Mouse (Mus musculus) forebrain, embryonic 16.5 days (tissue): ENCODE measurements around the gene Gsta3. TPM values are rescaled to one million over a fixed set of nuclear protein-coding genes. Genes with fewer than 3 reads are reported as not detected.
"Not testable (repeated sequence)": the region's sequence is repeated elsewhere in the genome, so short reads cannot be mapped to it uniquely, and the experiment has no call there.

Experiments
- ATAC-seq: fragments of 200-750 bp; cut with Nextera tagmentation; 2 replicates; pipeline ENCODE4 v1.8.0; 2017; ENCODE audit warnings: mild to moderate bottlenecking, moderate library complexity
- H3K27ac ChIP-seq: fragments of 300-500 bp; sonication (generic); 2 replicates; pipeline ENCODE4 v1.5.1; 2014; ENCODE audit warnings: low read length, control low read depth
- H3K27me3 ChIP-seq: fragments of 300-500 bp; sonication (generic); replicated peaks from 2 replicates; pipeline ENCODE4 v1.6.1; 2014; ENCODE audit warnings: low read length; ENCODE audit not compliant: control insufficient read depth, insufficient read depth
- H3K36me3 ChIP-seq: fragments of 300-500 bp; sonication (generic); 2 replicates; pipeline ENCODE4 v1.6.1; 2014; ENCODE audit not compliant: control insufficient read depth, insufficient read depth
- H3K4me1 ChIP-seq: fragments of 300-500 bp; sonication (generic); replicated peaks from 2 replicates; pipeline ENCODE4 v1.6.1; 2014; ENCODE audit warnings: low read length; ENCODE audit not compliant: control insufficient read depth, insufficient read depth
- H3K4me2 ChIP-seq: fragments of 300-500 bp; sonication (generic); 2 replicates; pipeline ENCODE4 v1.6.1; 2014; ENCODE audit warnings: mild to moderate bottlenecking, low read length, control low read depth
- H3K4me3 ChIP-seq: fragments of 300-500 bp; sonication (generic); replicated peaks from 2 replicates; pipeline ENCODE4 v1.5.1; 2014; ENCODE audit warnings: mild to moderate bottlenecking, low read length, control low read depth
- H3K9ac ChIP-seq: fragments of 300-500 bp; sonication (generic); replicated peaks from 2 replicates; pipeline ENCODE4 v1.6.1; 2014; ENCODE audit warnings: low read depth, low read length, control low read depth
- H3K9me3 ChIP-seq: fragments of 300-500 bp; sonication (generic); 2 replicates; pipeline ENCODE4 v1.6.1; 2016; ENCODE audit warnings: low read length; ENCODE audit not compliant: control insufficient read depth
- WGBS: fragments of 180-500 bp; shearing (Covaris S2); extraction: QIAGEN DNeasy Blood & Tissue Kit; methylation state at CpG from one replicate; pipeline ENCODE4 v1.1.7; 2014; 5-methylcytosine and 5-hydroxymethylcytosine counted together
- polyA plus RNA-seq: library from polyadenylated mRNA; unstranded; fragments of >200 nt; fragmentation: Nextera tagmentation; extraction: Ambion mirVana; gene quantifications from 2 replicates; pipeline ENCODE4 v1.2.1, GENCODE M21; 2015

The Gsta3 gene
- polyA plus RNA-seq, 1 experiment from 2014 or later = 0.33 TPM

- no peaks in the 10 kb centered on the region for H3K36me3 ChIP-seq
- no peak overlapping the region for H3K4me2 ChIP-seq
- no peaks in the 10 kb centered on the region for H3K27me3 ChIP-seq
- 92% methylated on average over 10 of the region's 10 CpGs for WGBS
- no peak overlapping the region for H3K4me3 ChIP-seq
- no peak overlapping the region for H3K9ac ChIP-seq
- H3K27ac ChIP-seq = no peak overlapping the region
- no peaks in the 10 kb centered on the region for H3K4me1 ChIP-seq
- no peaks in the 10 kb centered on the region for H3K9me3 ChIP-seq
- no peak for ATAC-seq
These were observed 12.3 kb downstream of the Gsta3 start for GRCm38 (mm10) chr1:21252566-21253302.

DNA sequence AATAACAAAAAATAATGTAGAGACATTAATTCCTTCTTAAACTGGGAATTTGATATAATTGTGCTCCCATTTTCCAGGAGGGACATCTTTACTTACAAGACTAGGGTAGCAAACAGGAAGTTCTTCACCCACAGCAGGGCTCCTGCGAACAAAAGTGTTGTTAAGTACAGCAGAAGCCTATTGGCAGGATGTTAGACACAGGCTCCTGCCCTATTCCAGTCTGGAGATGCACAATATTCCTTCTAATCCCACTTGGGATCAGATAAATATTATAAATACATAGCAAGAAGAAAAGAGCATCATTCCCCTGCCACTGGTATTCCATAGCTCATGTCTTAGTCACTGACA lies 12.9 kb downstream of the Gsta3 start:
- Histone ChIP-seq H3K4me2 (no peak overlapping the region), H3K27me3 (no peaks in the 10 kb centered on the region), H3K36me3 (no peaks in the 10 kb centered on the region), H3K4me1 (no peaks in the 10 kb centered on the region), H3K4me3 (no peak overlapping the region), H3K9ac (no peak overlapping the region), H3K9me3 (no peaks in the 10 kb centered on the region), H3K27ac (no peak overlapping the region)
- 89% methylated on average over 1 of the region's 1 CpGs for WGBS
- ATAC-seq = no peak

GRCm38 (mm10) chr1:21253856-21254255 lies 13.5 kb downstream of the Gsta3 start:
- H3K9ac ChIP-seq = no peak overlapping the region
- ATAC-seq = no peak
- no peaks in the 10 kb centered on the region for H3K4me1 ChIP-seq
- H3K36me3 ChIP-seq = no peaks in the 10 kb centered on the region
- no peak overlapping the region for H3K4me2 ChIP-seq
- WGBS = 70% methylated on average over 4 of the region's 4 CpGs
- H3K27ac ChIP-seq = no peak overlapping the region
- H3K27me3 ChIP-seq = no peaks in the 10 kb centered on the region
- H3K4me3 ChIP-seq = no peak overlapping the region
- no peaks in the 10 kb centered on the region for H3K9me3 ChIP-seq

GRCm38 (mm10) chr1:21255625-21256345 lies 15.4 kb downstream of the Gsta3 start:
- Histone ChIP-seq H3K9ac (no peak overlapping the region), H3K4me1 (no peaks in the 10 kb centered on the region), H3K27me3 (no peaks in the 10 kb centered on the region), H3K9me3 (no peaks in the 10 kb centered on the region), H3K27ac (no peak overlapping the region), H3K4me3 (no peak overlapping the region), H3K36me3 (no peaks in the 10 kb centered on the region), H3K4me2 (no peak overlapping the region)
- ATAC-seq = no peak
- WGBS = 87% methylated on average over 7 of the region's 7 CpGs

GRCm38 (mm10) chr1:21256391-21256790 lies 16.0 kb downstream of the Gsta3 start:
- Histone ChIP-seq H3K4me1 (no peaks in the 10 kb centered on the region), H3K36me3 (no peaks in the 10 kb centered on the region), H3K9me3 (no peaks in the 10 kb centered on the region), H3K4me2 (no peak overlapping the region), H3K27ac (no peak overlapping the region), H3K27me3 (no peaks in the 10 kb centered on the region), H3K4me3 (no peak overlapping the region), H3K9ac (no peak overlapping the region)
- no peak for ATAC-seq
- WGBS = 48% methylated on average over 3 of the region's 3 CpGs

- H3K27ac ChIP-seq = no peak overlapping the region
- ATAC-seq = no peak
- H3K4me3 ChIP-seq = no peak overlapping the region
- no peaks in the 10 kb centered on the region for H3K27me3 ChIP-seq
- no peaks in the 10 kb centered on the region for H3K4me1 ChIP-seq
- H3K9me3 ChIP-seq = no peaks in the 10 kb centered on the region
- no peak overlapping the region for H3K9ac ChIP-seq
- no peaks in the 10 kb centered on the region for H3K36me3 ChIP-seq
- 86% methylated on average over 5 of the region's 5 CpGs for WGBS
- H3K4me2 ChIP-seq = no peak overlapping the region
These were observed 16.5 kb downstream of the Gsta3 start for GRCm38 (mm10) chr1:21256871-21257270.

GRCm38 (mm10) chr1:21259981-21260380 lies 19.6 kb downstream of the Gsta3 start:
- not testable (repeated sequence) for H3K27ac ChIP-seq, ATAC-seq, H3K4me3 ChIP-seq, H3K4me2 ChIP-seq, H3K36me3 ChIP-seq, H3K27me3 ChIP-seq, H3K9me3 ChIP-seq, H3K4me1 ChIP-seq, H3K9ac ChIP-seq
- 84% methylated on average over 8 of the region's 8 CpGs for WGBS

GRCm38 (mm10) chr1:21262401-21262800 lies 22.0 kb downstream of the Gsta3 start:
- Histone ChIP-seq H3K9me3 (no peaks in the 10 kb centered on the region), H3K4me3 (no peak overlapping the region), H3K36me3 (no peaks in the 10 kb centered on the region), H3K4me2 (no peak overlapping the region), H3K27me3 (no peaks in the 10 kb centered on the region), H3K4me1 (no peaks in the 10 kb centered on the region), H3K27ac (no peak overlapping the region), H3K9ac (no peak overlapping the region)
- WGBS = 97% methylated on average over 5 of the region's 5 CpGs
- no peak for ATAC-seq

DNA sequence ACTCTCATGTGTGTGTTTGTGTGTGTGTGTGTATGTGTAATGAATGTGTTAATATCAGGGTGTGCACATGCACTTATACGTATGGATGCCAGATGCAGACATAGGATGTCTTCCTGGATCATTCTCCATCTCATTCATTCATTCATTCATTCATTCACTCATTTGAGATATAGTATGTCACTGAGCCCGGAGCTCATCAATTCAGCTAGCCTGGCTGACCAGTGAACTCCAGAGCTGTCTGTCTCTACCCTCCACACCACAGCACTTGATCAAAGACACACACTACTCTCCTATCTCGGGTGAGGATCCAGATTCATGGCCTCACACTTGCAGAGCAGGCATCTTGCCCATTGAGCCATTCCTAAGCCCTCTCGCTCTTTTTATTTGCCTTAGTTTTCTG lies 23.6 kb downstream of the Gsta3 start:
- WGBS = 87% methylated on average over 4 of the region's 4 CpGs
- no peak for ATAC-seq
- Histone ChIP-seq H3K36me3 (no peaks in the 10 kb centered on the region), H3K27me3 (no peaks in the 10 kb centered on the region), H3K9me3 (no peaks in the 10 kb centered on the region), H3K4me1 (no peaks in the 10 kb centered on the region), H3K9ac (no peak overlapping the region), H3K27ac (no peak overlapping the region), H3K4me3 (no peak overlapping the region), H3K4me2 (no peak overlapping the region)
